Mouse (Mus musculus) MEL (cell line): ENCODE results near the gene Sbk1. TPM values are rescaled to one million over a fixed set of nuclear protein-coding genes. Genes with fewer than 3 reads are reported as not detected.
A peak's percentile ranks its signal among the peaks of the same experiment; 100 is the strongest.

ENCODE experiments used
- DNase-seq: peaks from one replicate; pipeline ENCODE4 v3.0.0; 2011; ENCODE audit warnings: low read depth, low spot score
- H3K27ac ChIP-seq: 2 replicates; pipeline ENCODE4 v1.5.1; 2012; ENCODE audit warnings: low read depth, mild to moderate bottlenecking, control low read depth, low read length, moderate library complexity; ENCODE audit not compliant: control insufficient read depth
- H3K27me3 ChIP-seq, 2 experiments: fragments of 150-350 bp in 1 of 2; sonication (generic) in 1 of 2; 2 replicates each; pipeline ENCODE4 v1.6.1; 2012; ENCODE audit warnings: low read length in 2 of 2, mild to moderate bottlenecking in 2 of 2, improper control_type of control experiment in 1 of 2, moderate library complexity in 1 of 2; ENCODE audit not compliant: insufficient read depth in 2 of 2, control insufficient read depth in 1 of 2
- H3K36me3 ChIP-seq, 2 experiments: 2 replicates each; pipeline ENCODE4 v1.6.1; 2012 to 2014; ENCODE audit warnings: low read length in 2 of 2, improper control_type of control experiment in 1 of 2, inconsistent platforms in 1 of 2, mild to moderate bottlenecking in 1 of 2; ENCODE audit not compliant: insufficient read depth in 2 of 2, control insufficient read depth in 1 of 2
- H3K4me1 ChIP-seq, 2 experiments: fragments of 150-350 bp in 1 of 2; sonication (generic) in 1 of 2; 2 replicates each; pipeline ENCODE4 v1.6.1; 2012; ENCODE audit warnings: low read length in 2 of 2, improper control_type of control experiment in 1 of 2, mild to moderate bottlenecking in 1 of 2; ENCODE audit not compliant: insufficient read depth in 2 of 2, control insufficient read depth in 1 of 2
- H3K4me3 ChIP-seq, 2 experiments: fragments of 150-350 bp in 1 of 2; sonication (generic) in 1 of 2; 2 replicates each; pipeline ENCODE4 v1.5.1; 2012; ENCODE audit warnings: low read depth in 2 of 2, low read length in 2 of 2, mild to moderate bottlenecking in 2 of 2, moderate library complexity in 2 of 2, control low read depth in 1 of 2, improper control_type of control experiment in 1 of 2; ENCODE audit not compliant: control insufficient read depth in 1 of 2, insufficient read depth in 1 of 2
- H3K79me2 ChIP-seq: 2 replicates; pipeline ENCODE4 v1.6.1; 2012; ENCODE audit warnings: mild to moderate bottlenecking, low read length, moderate library complexity; ENCODE audit not compliant: control insufficient read depth, poor library complexity, insufficient read depth
- H3K9ac ChIP-seq: 2 replicates; pipeline ENCODE4 v1.6.1; 2012; ENCODE audit warnings: low read depth, mild to moderate bottlenecking, control low read depth, low read length, moderate library complexity; ENCODE audit not compliant: control insufficient read depth, poor library complexity, severe bottlenecking
- H3K9me3 ChIP-seq: fragments of 150-350 bp; sonication (generic); replicated peaks from 2 replicates; pipeline ENCODE4 v1.6.1; 2012; ENCODE audit warnings: mild to moderate bottlenecking, low read length, improper control_type of control experiment, moderate library complexity; ENCODE audit not compliant: insufficient read depth
- BHLHE40 ChIP-seq: IDR thresholded peaks from 2 replicates; pipeline ENCODE4 v1.6.1; 2012; ENCODE audit warnings: low read depth, mild to moderate bottlenecking, inconsistent platforms, low read length, improper control_type of control experiment, borderline replicate concordance
- CHD1 ChIP-seq: IDR thresholded peaks from 2 replicates; pipeline ENCODE4 v1.6.1; 2012; ENCODE audit warnings: low read depth, mild to moderate bottlenecking, inconsistent platforms, low read length, improper control_type of control experiment
- ELF1 ChIP-seq: IDR thresholded peaks from 2 replicates; pipeline ENCODE4 v1.6.1; 2014; ENCODE audit warnings: low read depth, mild to moderate bottlenecking, inconsistent platforms, low read length, improper control_type of control experiment, moderate library complexity
- EP300 ChIP-seq, 2 experiments: IDR thresholded peaks; 2 replicates each; pipeline ENCODE4 v1.6.1; 2011; ENCODE audit warnings: improper control_type of control experiment in 2 of 2, low read length in 2 of 2, low read depth in 1 of 2, mild to moderate bottlenecking in 1 of 2
- ETS1 ChIP-seq: IDR thresholded peaks from 2 replicates; pipeline ENCODE4 v1.6.1; 2012; ENCODE audit warnings: low read depth, mild to moderate bottlenecking, inconsistent platforms, low read length, improper control_type of control experiment, moderate library complexity
- JUND ChIP-seq: IDR thresholded peaks from 2 replicates; pipeline ENCODE4 v1.6.1; 2011; ENCODE audit warnings: low read depth, mild to moderate bottlenecking, improper control_type of control experiment, low read length
- MAFK ChIP-seq: IDR thresholded peaks from 2 replicates; pipeline ENCODE4 v1.6.1; 2011; ENCODE audit warnings: low read depth, mild to moderate bottlenecking, low read length, improper control_type of control experiment, borderline replicate concordance
- MAX ChIP-seq: IDR thresholded peaks from 2 replicates; pipeline ENCODE4 v1.6.1; 2011; ENCODE audit warnings: low read length, improper control_type of control experiment
- MAZ ChIP-seq: IDR thresholded peaks from 2 replicates; pipeline ENCODE4 v1.6.1; 2012; ENCODE audit warnings: low read depth, mild to moderate bottlenecking, inconsistent platforms, low read length, improper control_type of control experiment
- MEF2A ChIP-seq: IDR thresholded peaks from 2 replicates; pipeline ENCODE4 v1.6.1; 2014; ENCODE audit warnings: low read depth, mild to moderate bottlenecking, inconsistent platforms, low read length, improper control_type of control experiment; ENCODE audit not compliant: poor library complexity, insufficient replicate concordance, severe bottlenecking; ENCODE audit errors: extremely low read depth
- MXI1 ChIP-seq: IDR thresholded peaks from 2 replicates; pipeline ENCODE4 v1.6.1; 2011; ENCODE audit warnings: mild to moderate bottlenecking, low read depth, low read length, improper control_type of control experiment
- MYB ChIP-seq: IDR thresholded peaks from 2 replicates; pipeline ENCODE4 v1.6.1; 2011; ENCODE audit warnings: mild to moderate bottlenecking, low read depth, low read length, improper control_type of control experiment
- MYC ChIP-seq: IDR thresholded peaks from 2 replicates; pipeline ENCODE4 v1.6.1; 2011; ENCODE audit warnings: low read depth, mild to moderate bottlenecking, low read length, improper control_type of control experiment, moderate library complexity
- NELFE ChIP-seq: IDR thresholded peaks from 2 replicates; pipeline ENCODE4 v1.6.1; 2011; ENCODE audit warnings: low read depth, low read length, improper control_type of control experiment
- NRF1 ChIP-seq: IDR thresholded peaks from 2 replicates; pipeline ENCODE4 v1.6.1; 2014; ENCODE audit warnings: low read depth, mild to moderate bottlenecking, inconsistent platforms, low read length, improper control_type of control experiment, moderate library complexity; ENCODE audit not compliant: poor library complexity, insufficient read depth, severe bottlenecking
- POLR2A ChIP-seq, 2 experiments: IDR thresholded peaks; 2 replicates each; pipeline ENCODE4 v1.6.1; 2011 to 2012; ENCODE audit warnings: low read length in 2 of 2, mild to moderate bottlenecking in 2 of 2, control low read depth in 1 of 2, improper control_type of control experiment in 1 of 2, low read depth in 1 of 2, moderate library complexity in 1 of 2; ENCODE audit not compliant: control insufficient read depth in 1 of 2, insufficient read depth in 1 of 2, poor library complexity in 1 of 2
- POLR2AphosphoS2 ChIP-seq: IDR thresholded peaks from 2 replicates; pipeline ENCODE4 v1.6.1; 2011; ENCODE audit warnings: low read length, improper control_type of control experiment
- POLR2AphosphoS5 ChIP-seq: IDR thresholded peaks from 2 replicates; pipeline ENCODE4 v1.6.1; 2012; ENCODE audit warnings: low read depth, borderline replicate concordance, mild to moderate bottlenecking, inconsistent platforms, low read length, moderate library complexity, mixed read lengths
- RCOR1 ChIP-seq: IDR thresholded peaks from 2 replicates; pipeline ENCODE4 v1.6.1; 2012; ENCODE audit warnings: low read depth, mild to moderate bottlenecking, inconsistent platforms, low read length, improper control_type of control experiment
- SIN3A ChIP-seq: IDR thresholded peaks from 2 replicates; pipeline ENCODE4 v1.6.1; 2012; ENCODE audit warnings: low read length, improper control_type of control experiment, inconsistent platforms
- SMC3 ChIP-seq: IDR thresholded peaks from 2 replicates; pipeline ENCODE4 v1.6.1; 2011; ENCODE audit warnings: low read depth, low read length, improper control_type of control experiment
- TAL1 ChIP-seq: IDR thresholded peaks from 2 replicates; pipeline ENCODE4 v1.6.1; 2012; ENCODE audit warnings: mild to moderate bottlenecking, inconsistent platforms, low read length, moderate library complexity, mixed read lengths
- TBP ChIP-seq: IDR thresholded peaks from 2 replicates; pipeline ENCODE4 v1.8.0; 2011; ENCODE audit warnings: low read depth, low read length, improper control_type of control experiment
- TCF12 ChIP-seq: IDR thresholded peaks from 2 replicates; pipeline ENCODE4 v1.6.1; 2014; ENCODE audit warnings: low read depth, mild to moderate bottlenecking, inconsistent platforms, low read length, improper control_type of control experiment, moderate library complexity
- UBTF ChIP-seq: IDR thresholded peaks from 2 replicates; pipeline ENCODE4 v1.6.1; 2012; ENCODE audit warnings: low read depth, mild to moderate bottlenecking, inconsistent platforms, low read length, improper control_type of control experiment, moderate library complexity, borderline replicate concordance; ENCODE audit not compliant: insufficient read depth
- USF2 ChIP-seq, 2 experiments: IDR thresholded peaks; 2 replicates each; pipeline ENCODE4 v1.6.1; 2011 to 2012; ENCODE audit warnings: improper control_type of control experiment in 2 of 2, low read length in 2 of 2, borderline replicate concordance in 1 of 2, inconsistent platforms in 1 of 2, low read depth in 1 of 2, mild to moderate bottlenecking in 1 of 2; ENCODE audit not compliant: insufficient read depth in 1 of 2
- ZMIZ1 ChIP-seq: IDR thresholded peaks from 2 replicates; pipeline ENCODE4 v1.6.1; 2012; ENCODE audit warnings: low read depth, mild to moderate bottlenecking, inconsistent platforms, low read length, improper control_type of control experiment, moderate library complexity
- ZNF384 ChIP-seq: IDR thresholded peaks from 2 replicates; pipeline ENCODE4 v1.6.1; 2012; ENCODE audit warnings: low read depth, mild to moderate bottlenecking, inconsistent platforms, low read length, improper control_type of control experiment
- polyA plus RNA-seq, 2 experiments: library from polyadenylated mRNA; stranded (reverse) in 1 of 2; unstranded in 1 of 2; fragments of >175 nt in 1 of 2; fragments of >200 nt in 1 of 2; gene quantifications; 2 replicates each; pipeline versions ENCODE4 v1.2.1 to v1.2.4; 2012; ENCODE audit warnings: low replicate concordance in 2 of 2, low read depth in 1 of 2; ENCODE audit not compliant: insufficient read length in 2 of 2, insufficient read depth in 1 of 2, missing spikeins in 1 of 2
- total RNA-seq: library from RNA; depleted of rRNA; stranded (reverse); fragments of 300-350 nt; gene quantifications from 2 replicates; pipeline ENCODE4 v1.2.3, GENCODE M21; 2012

The Sbk1 gene
- total and polyA plus RNA-seq, 3 experiments, result 3.9 to 5.4 TPM; not detected in 1

DNA sequence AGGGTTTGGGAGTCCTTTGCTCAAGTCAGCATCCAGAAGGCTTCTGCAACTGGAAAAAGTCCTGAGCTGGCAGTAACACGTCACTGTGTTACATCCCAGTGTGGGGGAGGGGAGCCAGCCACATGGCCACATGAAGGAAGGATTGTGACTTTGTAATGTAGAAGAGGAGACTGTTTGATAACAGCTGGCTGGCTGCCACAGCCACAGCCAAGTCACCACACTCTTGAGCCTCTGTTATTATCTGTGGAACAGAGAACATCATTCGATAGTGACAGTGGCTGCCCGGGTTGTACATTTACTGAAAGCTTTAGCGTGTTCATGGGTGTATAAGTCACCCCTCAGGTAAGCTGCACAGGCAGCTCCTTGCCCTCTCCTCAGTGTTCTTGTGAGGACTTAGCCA, 12.4 kb downstream of the Sbk1 start (continued):
- TF ChIP-seq SMC3, result no peak
- peak; percentile 98 for TF ChIP-seq ETS1
- TF ChIP-seq ZMIZ1, result no peak
- peak; percentile 70; the same call in 1 of the 2 replicates for TF ChIP-seq MAZ
- TF ChIP-seq BHLHE40, result peak; percentile 76
- TF ChIP-seq TBP, result peak; percentile 16; the same call in 1 of the 2 replicates
- TF ChIP-seq POLR2AphosphoS2, result peak; percentile 36; the same call in 1 of the 2 replicates
- peak; percentile 82 for TF ChIP-seq TCF12
- 0 out of 2 replicates have a peak, but pooled peaks have one; percentile 13 for TF ChIP-seq NRF1
- TF ChIP-seq SIN3A, result peak; percentile 91
- TF ChIP-seq POLR2AphosphoS5, result no peak
- TF ChIP-seq MEF2A, result no peak
- no peak for TF ChIP-seq USF2 (IDR thresholded peaks at IDR 0.05; ENCODE audit: borderline replicate concordance in 1 of 2, insufficient read depth in 1 of 2, low read depth in 1 of 2, low read length in 2 of 2)
- TF ChIP-seq MAFK, result peak; percentile 87
- TF ChIP-seq JUND, result no peak
- no peak for TF ChIP-seq ZNF384
- TF ChIP-seq ELF1, result peak; percentile 37; the same call in 1 of the 2 replicates
- TF ChIP-seq, all 39 proteins: peak for 21

DNA sequence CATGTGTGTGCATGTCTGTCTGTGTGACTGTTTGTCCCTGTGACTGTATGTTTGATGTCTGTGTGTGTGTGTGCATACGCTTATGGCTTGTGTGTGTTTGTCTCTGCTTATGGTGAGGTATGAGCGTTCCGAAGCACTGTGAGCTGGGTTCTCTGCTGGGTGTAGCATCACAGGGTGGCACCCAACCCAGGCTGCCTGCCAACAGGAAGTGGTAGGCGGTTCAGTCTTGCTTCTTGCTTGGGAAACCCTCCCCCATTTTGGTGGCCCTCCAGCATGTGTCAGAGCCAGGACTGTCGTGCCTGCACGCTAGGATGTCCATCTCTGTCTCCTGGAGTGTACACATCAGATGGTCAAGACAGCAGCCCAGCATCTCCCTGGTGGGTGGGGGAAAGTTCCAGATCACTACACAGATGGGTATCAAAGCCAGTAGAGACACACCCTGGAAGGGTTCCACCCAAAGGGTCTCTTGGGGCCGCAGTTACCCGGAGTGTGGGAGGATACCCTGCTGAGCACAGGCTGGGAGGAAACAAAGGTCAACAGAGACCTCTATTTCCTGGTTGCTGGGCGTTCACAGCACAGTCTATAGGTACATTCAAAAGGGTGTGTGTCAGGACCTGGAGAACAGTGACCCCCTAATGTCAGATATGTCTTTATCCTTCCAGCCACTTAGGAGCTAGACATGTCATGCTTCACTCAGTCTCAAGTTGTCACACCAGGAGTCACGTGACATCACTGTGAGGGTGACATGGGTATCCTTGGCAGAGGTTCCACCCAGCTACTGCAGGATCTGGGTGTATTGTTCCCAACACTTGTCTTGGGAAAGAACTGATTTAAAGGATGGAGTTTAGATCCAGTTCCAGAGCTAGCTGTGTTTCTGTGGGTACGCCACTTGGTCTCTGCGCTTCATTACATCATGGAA, 13.1 kb downstream of the Sbk1 start:
- Histone ChIP-seq H3K27me3 (no peaks in the 10 kb centered on the region), H3K27ac (peak overlapping the region; percentile 89), H3K36me3 (peaks cover 0 to 28% of the 10 kb centered on the region in 2 experiments; a peak in 2 of 4 replicates), H3K9ac (peak overlapping the region; percentile 29), H3K4me3 (peak overlapping the region; percentile 25 to 52), H3K4me1 (peaks cover 18 to 50% of the 10 kb centered on the region in 2 experiments), H3K79me2 (no peaks in the 10 kb centered on the region), H3K9me3 (no peaks in the 10 kb centered on the region)
- peak; percentile 88 for DNase-seq
- TF ChIP-seq ELF1 (peak; percentile 33; the same call in 1 of the 2 replicates), MAZ (no peak; the same call in 1 of the 2 replicates), TAL1 (no peak), MXI1 (peak; percentile 47; the same call in 1 of the 2 replicates), TCF12 (peak; percentile 42; the same call in 1 of the 2 replicates), TBP (peak; percentile 2; the same call in 1 of the 2 replicates), BHLHE40 (peak; percentile 55; the same call in 1 of the 2 replicates), MYB (no peak), RCOR1 (peak; percentile 50; the same call in 1 of the 2 replicates), EP300 (IDR thresholded peaks at IDR 0.05; ENCODE audit: low read depth in 1 of 2, low read length in 2 of 2) (peak; percentile 46 to 48; a peak in 2 of 4 replicates), USF2 (IDR thresholded peaks at IDR 0.05; ENCODE audit: borderline replicate concordance in 1 of 2, insufficient read depth in 1 of 2, low read depth in 1 of 2, low read length in 2 of 2) (peak in 1 of 2 experiments; percentile 33; a peak in 1 of 4 replicates), MAX (peak; percentile 34), UBTF (no peak), POLR2A (IDR thresholded peaks at IDR 0.05; ENCODE audit: control insufficient read depth in 1 of 2, insufficient read depth in 1 of 2, low read depth in 1 of 2, low read length in 2 of 2, poor library complexity in 1 of 2) (peak in 1 of 2 experiments; percentile 43; a peak in 2 of 4 replicates), CHD1 (peak; percentile 54; the same call in 1 of the 2 replicates), SIN3A (0 out of 2 replicates have a peak, but pooled peaks have one; percentile 26), ETS1 (peak; percentile 69), MYC (peak; percentile 31; the same call in 1 of the 2 replicates), NELFE (0 out of 2 replicates have a peak, but pooled peaks have one; percentile 37), SMC3 (no peak), POLR2AphosphoS2 (peak; percentile 46; the same call in 1 of the 2 replicates)
